Mouse (Mus musculus): Measurements from ENCODE around the gene Gpd2.

Gene Gpd2

GRCm38 (mm10) chr2:57237475-57237919, at the start of gene Gpd2:
Gpd2 (plus strand) TSS chr2:57237635.
- peak; percentile 26 for DNase-seq (ENCODE audit: low read depth, low spot score)

GRCm38 (mm10) chr2:57188237-57188636, 49.2 kb upstream of the Gpd2 start:
- DNase-seq (ENCODE audit: low read depth, low spot score): no peak

- DNase-seq (ENCODE audit: low read depth, low spot score): no peak
Measured at GRCm38 (mm10) chr2:57190884-57191283, 46.6 kb upstream of the Gpd2 start.

GRCm38 (mm10) chr2:57199046-57199445, 38.4 kb upstream of the Gpd2 start:
- DNase-seq (ENCODE audit: low read depth, low spot score): no peak

- DNase-seq (ENCODE audit: low read depth, low spot score): no peak
Measured at GRCm38 (mm10) chr2:57208472-57209083, 28.9 kb upstream of the Gpd2 start.

GRCm38 (mm10) chr2:57211049-57212001, 26.1 kb upstream of the Gpd2 start:
- no peak for DNase-seq (ENCODE audit: low read depth, low spot score)

- no peak for DNase-seq (ENCODE audit: low read depth, low spot score)
Measured at GRCm38 (mm10) chr2:57213364-57213763, 24.1 kb upstream of the Gpd2 start.

- DNase-seq (ENCODE audit: low read depth, low spot score): no peak
Measured at GRCm38 (mm10) chr2:57223288-57224026, 14.0 kb upstream of the Gpd2 start.

- no peak for DNase-seq (ENCODE audit: low read depth, low spot score)
Measured at GRCm38 (mm10) chr2:57225236-57225635, 12.2 kb upstream of the Gpd2 start.

GRCm38 (mm10) chr2:57227425-57227824, 10.0 kb upstream of the Gpd2 start:
- no peak for DNase-seq (ENCODE audit: low read depth, low spot score)

GRCm38 (mm10) chr2:57229647-57230240, 7.7 kb upstream of the Gpd2 start:
- no peak for DNase-seq (ENCODE audit: low read depth, low spot score)

GRCm38 (mm10) chr2:57231432-57231831, 6.0 kb upstream of the Gpd2 start:
- no peak for DNase-seq (ENCODE audit: low read depth, low spot score)

GRCm38 (mm10) chr2:57232328-57232727, 5.1 kb upstream of the Gpd2 start:
- DNase-seq (ENCODE audit: low read depth, low spot score): no peak

GRCm38 (mm10) chr2:57236246-57236645, 1.2 kb upstream of the Gpd2 start:
- no peak for DNase-seq (ENCODE audit: low read depth, low spot score)

- no peak for DNase-seq (ENCODE audit: low read depth, low spot score)
Measured at GRCm38 (mm10) chr2:57237026-57237425, 409 bp upstream of the Gpd2 start.

GRCm38 (mm10) chr2:57237920-57238613, 632 bp downstream of the Gpd2 start:
- peak; percentile 28 for DNase-seq (ENCODE audit: low read depth, low spot score)

- DNase-seq (ENCODE audit: low read depth, low spot score): peak; percentile 9
Measured at GRCm38 (mm10) chr2:57238614-57239165, 1.3 kb downstream of the Gpd2 start.

GRCm38 (mm10) chr2:57239356-57239755, 1.9 kb downstream of the Gpd2 start:
- no peak for DNase-seq (ENCODE audit: low read depth, low spot score)

GRCm38 (mm10) chr2:57243987-57244386, 6.6 kb downstream of the Gpd2 start:
- DNase-seq (ENCODE audit: low read depth, low spot score): no peak

- DNase-seq (ENCODE audit: low read depth, low spot score): no peak
Measured at GRCm38 (mm10) chr2:57245721-57246328, 8.4 kb downstream of the Gpd2 start.

Data from telencephalon, adult 2 months (tissue).